ENCODE assay signal across 14 mouse cellular contexts in genomic region chr7:25780021-25780420, GRCm38 (mm10). TPM values are rescaled to one million over a fixed set of nuclear protein-coding genes. Genes with fewer than 3 reads are reported as not detected.
"Had no signal": no experiment of that assay in that cellular context is flagged by ENCODE, and none has a peak within 500 bp of the region (broad histone marks: within the 10 kb centered on the region; RNA-seq: fewer than 3 reads in every experiment).

No protein-coding gene starts in this region.

- ATAC-seq: liver, embryonic 12.5 days; midbrain, embryonic 13.5 days; midbrain, embryonic 16.5 days had no signal

- DNase-seq: kidney, adult 2 months; kidney, postnatal 25 days; liver; lung, adult 18-20 months; lung, postnatal 10 days; lung, postnatal 36 days; right cerebral cortex, postnatal 14 days; right cerebral cortex, postnatal 4 days; thymus, adult 18-20 months; thymus, postnatal 36 days had no signal

RNA-seq across cellular contexts. Expression of gene Cyp2s1, which starts 36.7 kb away (rescaled TPM):
- total RNA-seq: monocyte, adult 5-6 weeks had no signal
